Mouse (Mus musculus) midbrain, postnatal 0 days (tissue): ENCODE measurements at regions not wholly inside any gene's neighbourhood (a gene's known extent, or its start where the extent isn't known, plus 50 kb on each side); places are given as distances from the start of the nearest gene placed in this dataset.

Experiments used
- ATAC-seq: fragments of 200-750 bp; cut with Nextera tagmentation; 2 replicates; pipeline ENCODE4 v1.8.0; 2017; ENCODE audit warnings: moderate number of reproducible peaks, mild to moderate bottlenecking, moderate TSS enrichment, moderate library complexity; ENCODE audit not compliant: low FRiP score
- DNase-seq: peaks from one replicate; pipeline ENCODE4 v3.0.0-alpha.2; 2015; ENCODE audit warnings: low spot score
- H3K27ac ChIP-seq: fragments of 300-500 bp; sonication (generic); 2 replicates; pipeline ENCODE4 v1.5.1; 2014; ENCODE audit warnings: low read depth, mild to moderate bottlenecking, low read length, mixed read lengths
- H3K27me3 ChIP-seq: fragments of 300-500 bp; sonication (generic); 2 replicates; pipeline ENCODE4 v1.6.1; 2014; ENCODE audit warnings: low read length, control low read depth, mixed read lengths; ENCODE audit not compliant: insufficient read depth
- H3K36me3 ChIP-seq: fragments of 300-500 bp; sonication (generic); 2 replicates; pipeline ENCODE4 v1.6.1; 2014; ENCODE audit warnings: low read length, control low read depth, mixed read lengths; ENCODE audit not compliant: insufficient read depth
- H3K4me1 ChIP-seq: fragments of 300-500 bp; sonication (generic); 2 replicates; pipeline ENCODE4 v1.6.1; 2014; ENCODE audit warnings: mild to moderate bottlenecking, control low read depth, antibody characterized with exemption, low read length, mixed read lengths; ENCODE audit not compliant: insufficient read depth
- H3K4me2 ChIP-seq: fragments of 300-500 bp; sonication (generic); 2 replicates; pipeline ENCODE4 v1.6.1; 2014; ENCODE audit warnings: low read depth, mild to moderate bottlenecking, low read length, mixed read lengths; ENCODE audit not compliant: poor library complexity, severe bottlenecking
- H3K4me3 ChIP-seq: fragments of 300-500 bp; sonication (generic); 2 replicates; pipeline ENCODE4 v1.5.1; 2014; ENCODE audit warnings: low read depth, mild to moderate bottlenecking, low read length, moderate library complexity
- H3K9ac ChIP-seq: fragments of 300-500 bp; sonication (generic); replicated peaks from 2 replicates; pipeline ENCODE4 v1.6.1; 2014; ENCODE audit warnings: mild to moderate bottlenecking, low read length, moderate library complexity, mixed read lengths; ENCODE audit not compliant: poor library complexity, severe bottlenecking
- H3K9me3 ChIP-seq: fragments of 300-500 bp; sonication (generic); 2 replicates; pipeline ENCODE4 v1.6.1; 2016; ENCODE audit warnings: low read length, control low read depth
- CTCF ChIP-seq: IDR thresholded peaks from 2 replicates; pipeline ENCODE4 v1.5.1; 2016; ENCODE audit warnings: antibody characterized with exemption, mild to moderate bottlenecking
- WGBS: fragments of 180-500 bp; shearing (Covaris S2); extraction: QIAGEN DNeasy Blood & Tissue Kit; methylation state at CpG from one replicate; pipeline ENCODE4 v1.1.7; 2014; 5-methylcytosine and 5-hydroxymethylcytosine counted together

DNA sequence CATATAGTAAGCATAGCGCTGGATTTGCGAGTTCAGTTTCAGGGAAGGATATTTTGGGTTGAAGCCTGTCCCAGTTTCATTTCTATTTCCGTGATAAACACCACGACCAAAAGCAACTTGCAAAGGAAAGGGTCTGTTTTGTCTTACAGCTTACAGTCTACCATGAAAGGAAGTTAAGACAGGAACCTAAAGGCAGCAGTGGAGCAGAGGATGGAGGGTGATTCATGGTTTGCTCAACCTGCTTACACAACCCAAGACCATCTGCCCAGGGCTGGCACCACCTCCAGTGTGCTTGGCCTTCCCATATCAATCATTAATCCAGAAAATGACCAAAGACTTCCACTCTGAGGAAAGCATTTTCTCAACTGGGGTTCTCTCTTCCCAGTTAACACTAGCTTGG lies 72.2 kb upstream of the Ccdc71l start:
- Histone ChIP-seq H3K4me3 (no peak overlapping the region), H3K9me3 (no peaks in the 10 kb centered on the region), H3K36me3 (no peaks in the 10 kb centered on the region), H3K27ac (no peak overlapping the region), H3K4me1 (no peaks in the 10 kb centered on the region), H3K27me3 (no peaks in the 10 kb centered on the region), H3K9ac (no peak overlapping the region), H3K4me2 (no peak overlapping the region)
- ATAC-seq (no peak), DNase-seq (no peak)
- WGBS, result 88% methylated on average over 4 of the region's 4 CpGs
- no peak for TF ChIP-seq CTCF

DNA sequence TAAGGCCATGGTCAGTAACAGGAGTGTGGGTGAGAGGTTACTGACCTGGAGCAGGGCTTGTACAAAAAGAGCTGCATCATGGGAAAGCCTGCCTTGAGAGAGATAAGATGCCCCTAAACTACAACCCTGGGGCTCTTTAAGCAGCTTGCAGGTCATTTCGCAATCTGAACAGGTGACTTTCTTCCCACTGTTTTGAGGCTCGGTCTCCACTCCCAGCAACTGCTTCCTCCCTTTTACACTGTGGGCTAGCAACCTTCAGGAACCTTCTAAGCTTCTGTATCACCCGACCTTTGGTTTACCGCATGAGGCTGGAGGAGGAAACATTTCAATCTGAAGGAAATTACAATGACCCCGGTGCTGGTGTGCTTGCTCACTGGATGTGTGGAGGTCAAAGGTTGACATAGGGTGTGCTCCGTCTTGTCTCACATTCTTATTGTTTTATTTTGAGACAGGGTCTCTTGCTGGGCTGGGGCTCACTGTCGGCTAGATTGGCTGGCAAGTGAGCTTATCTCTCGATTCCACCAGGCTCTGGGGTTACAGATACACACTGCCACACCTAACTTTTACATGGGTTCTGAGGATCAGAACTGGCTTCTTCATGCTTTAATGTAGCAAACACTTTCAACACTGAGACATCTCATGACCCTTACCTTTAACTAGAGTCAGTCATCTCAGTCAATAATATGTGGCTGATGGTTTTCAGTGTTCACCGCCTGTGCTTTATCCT lies 71.1 kb upstream of the Ccdc71l start:
- 70% methylated on average over 9 of the region's 9 CpGs for WGBS
- H3K27ac ChIP-seq, result no peak overlapping the region
- no peaks in the 10 kb centered on the region for H3K36me3 ChIP-seq
- no peak for TF ChIP-seq CTCF
- ATAC-seq, result no peak
- H3K27me3 ChIP-seq, result no peaks in the 10 kb centered on the region
- H3K9ac ChIP-seq, result no peak overlapping the region
- H3K4me3 ChIP-seq, result no peak overlapping the region
- no peaks in the 10 kb centered on the region for H3K4me1 ChIP-seq
- H3K9me3 ChIP-seq, result no peaks in the 10 kb centered on the region
- H3K4me2 ChIP-seq, result no peak overlapping the region
- DNase-seq, result no peak

DNA sequence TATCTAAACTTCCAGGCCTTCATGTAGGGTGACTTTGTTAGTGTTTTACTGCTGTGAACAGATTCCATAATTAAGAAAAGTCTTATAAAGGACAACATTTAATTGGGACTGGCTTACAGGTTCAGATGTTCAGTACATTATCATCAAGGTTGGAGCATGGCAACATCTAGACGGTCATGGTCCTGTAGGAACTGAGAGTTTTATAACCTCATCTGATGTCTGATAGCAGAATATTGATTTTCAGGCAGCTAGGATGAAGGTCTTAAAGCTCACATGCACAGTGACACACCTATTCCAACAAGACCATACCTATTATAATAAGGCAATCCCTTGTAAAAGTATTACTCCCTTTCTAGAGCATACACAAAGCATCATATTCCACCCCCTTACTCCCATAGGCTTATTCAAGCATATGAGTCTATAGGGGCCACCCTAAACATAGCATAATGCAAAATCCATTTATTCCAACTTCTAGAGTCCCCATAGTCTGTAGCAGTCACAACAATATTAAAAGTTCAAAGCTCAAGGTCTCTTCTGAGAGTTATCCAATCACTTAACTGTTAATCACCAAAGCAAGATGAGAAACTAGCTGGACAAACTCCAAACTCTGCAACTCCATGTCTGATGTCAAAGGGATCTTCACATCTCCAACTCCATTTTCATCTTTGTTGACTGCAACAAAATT lies 63.3 kb upstream of the Ccdc71l start:
- H3K36me3 ChIP-seq, result no peaks in the 10 kb centered on the region
- H3K4me1 ChIP-seq, result no peaks in the 10 kb centered on the region
- no peaks in the 10 kb centered on the region for H3K9me3 ChIP-seq
- DNase-seq (no peak), ATAC-seq (no peak)
- H3K4me3 ChIP-seq, result no peak overlapping the region
- no peak overlapping the region for H3K27ac ChIP-seq
- TF ChIP-seq CTCF, result no peak
- no peak overlapping the region for H3K4me2 ChIP-seq
- WGBS, result 95% methylated on average over 1 of the region's 1 CpGs
- no peaks in the 10 kb centered on the region for H3K27me3 ChIP-seq
- H3K9ac ChIP-seq, result no peak overlapping the region
